Mouse (Mus musculus) right cerebral cortex, postnatal 36 days (tissue): Measurements from ENCODE around the gene Slc22a5.

ENCODE experiments used
- DNase-seq, 2 experiments: peaks; one replicate each; pipeline ENCODE4 v3.0.0; 2022; ENCODE audit warnings: low spot score in 2 of 2, mixed read lengths in 1 of 2

The Slc22a5 gene

DNA sequence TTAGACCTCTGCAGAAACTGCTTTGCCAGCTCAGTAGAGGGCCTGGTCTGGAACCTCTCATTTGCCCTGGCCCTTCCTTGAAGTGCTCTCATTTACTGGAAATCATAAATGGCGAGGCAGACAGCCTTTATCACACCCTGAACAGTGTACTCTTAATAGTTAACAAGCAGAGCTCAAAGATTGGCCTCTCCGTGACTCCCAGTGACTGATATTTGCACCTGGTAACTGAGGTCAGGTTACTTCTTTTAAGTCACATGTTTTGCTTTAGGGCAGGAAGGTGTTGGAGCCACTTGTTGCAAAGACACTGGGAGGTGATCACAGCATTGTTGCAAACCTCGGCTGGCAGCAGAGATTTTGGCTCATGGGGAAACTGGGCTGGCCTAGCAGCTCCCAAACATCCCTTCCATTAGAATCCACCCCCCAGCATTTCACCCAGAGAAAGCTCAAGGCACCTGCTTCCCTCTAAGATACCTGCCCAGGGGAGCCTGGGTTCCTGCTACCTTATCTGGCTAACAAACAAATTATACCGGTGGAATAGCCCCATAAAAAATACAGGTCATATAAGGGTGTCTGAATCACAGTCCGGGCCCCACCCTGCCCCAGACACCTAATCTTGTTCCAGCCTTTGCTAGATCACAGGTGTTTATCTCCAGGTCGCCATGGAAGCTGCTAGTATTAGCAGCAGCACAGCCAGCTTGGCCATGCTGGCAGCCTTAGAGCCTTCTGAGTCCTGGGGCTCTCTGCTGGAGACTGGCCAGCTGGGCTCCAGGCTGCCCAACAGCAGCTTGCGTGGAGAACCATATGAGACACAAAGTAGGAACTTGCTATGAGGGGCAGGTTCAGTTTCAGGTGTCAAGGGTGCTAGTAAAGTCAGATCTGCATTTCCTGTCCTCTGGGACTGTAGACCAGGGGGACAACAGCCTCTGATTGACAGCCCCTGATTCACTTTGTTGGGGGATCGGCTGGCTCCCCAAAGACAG is 51.5 kb downstream of the Slc22a5 start:
- no peak for DNase-seq

GRCm38 (mm10) chr11:53839147-53839546 is 52.3 kb downstream of the Slc22a5 start:
- DNase-seq, result no peak

- DNase-seq, result no peak
Measured at GRCm38 (mm10) chr11:53837731-53838130, 53.7 kb downstream of the Slc22a5 start.

DNA sequence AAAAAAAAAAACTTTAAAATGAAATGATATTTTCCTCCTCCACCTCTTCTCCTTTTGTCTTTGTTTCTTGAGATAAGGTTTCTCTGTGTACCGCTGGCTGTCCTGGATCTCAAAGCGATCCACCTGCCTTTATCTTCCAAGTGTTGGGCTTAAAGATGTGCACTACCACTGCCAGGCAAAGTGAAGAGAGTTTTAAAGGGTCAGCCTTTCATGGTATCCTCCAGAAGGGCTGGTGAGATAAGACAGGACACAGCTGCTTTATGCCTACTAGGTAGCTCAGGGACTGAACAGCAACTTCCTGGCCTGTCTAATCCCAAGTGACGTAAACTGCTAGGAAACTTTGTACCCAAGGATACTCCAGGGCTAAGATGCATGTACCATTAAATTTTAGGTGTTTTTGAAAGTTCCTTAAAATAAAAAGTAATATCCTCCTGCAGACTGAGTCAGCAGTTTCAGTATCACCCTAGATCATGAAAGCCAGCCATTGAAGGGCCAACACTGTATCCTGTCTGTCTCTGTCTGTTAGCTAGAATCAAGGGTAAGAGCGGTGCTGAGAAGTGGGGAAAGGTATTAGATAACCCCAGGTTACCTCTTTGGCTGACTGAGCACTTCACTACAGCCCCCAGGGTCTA is 56.0 kb downstream of the Slc22a5 start:
- DNase-seq, result no peak

DNA sequence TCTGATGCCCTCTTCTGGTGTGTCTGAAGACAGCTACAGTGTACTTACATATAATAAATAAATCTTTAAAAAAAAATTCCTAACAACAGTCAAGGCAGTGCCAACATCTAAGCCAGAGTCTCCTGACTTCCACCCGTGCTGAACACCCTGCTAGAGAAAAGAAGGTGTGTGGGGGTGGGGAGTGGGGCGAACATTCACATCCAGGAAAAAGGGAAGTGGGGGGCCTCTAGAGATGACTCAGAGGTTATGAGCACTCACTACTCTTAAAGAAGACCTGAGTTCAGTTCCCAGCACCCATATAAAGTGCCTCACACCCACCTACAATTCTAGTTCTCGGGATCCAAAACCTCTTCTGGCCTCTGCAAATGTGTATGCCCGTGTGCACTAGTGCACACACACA is 66.1 kb downstream of the Slc22a5 start:
- DNase-seq, result no peak

DNA sequence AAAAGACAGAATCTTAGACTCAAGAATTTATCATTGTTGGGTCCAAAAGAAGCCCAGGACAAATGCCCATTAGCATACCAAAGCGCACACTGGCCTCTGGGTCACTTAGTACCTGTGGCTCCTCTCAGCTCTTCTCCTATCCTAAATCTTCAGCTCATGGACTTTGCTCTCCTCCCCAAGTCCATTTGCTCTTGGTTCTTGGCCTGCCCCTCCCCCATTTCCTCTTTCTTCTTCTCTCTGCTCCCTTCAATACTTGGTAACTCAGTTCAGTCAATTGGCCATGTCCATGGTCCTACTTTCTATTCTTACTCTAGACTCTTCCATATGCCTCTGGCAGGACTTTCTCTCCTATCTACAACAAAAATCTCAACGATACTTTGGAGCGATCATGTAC is 69.5 kb downstream of the Slc22a5 start:
- DNase-seq, result no peak

GRCm38 (mm10) chr11:53821230-53821944 is 70.1 kb downstream of the Slc22a5 start:
- no peak for DNase-seq

DNA sequence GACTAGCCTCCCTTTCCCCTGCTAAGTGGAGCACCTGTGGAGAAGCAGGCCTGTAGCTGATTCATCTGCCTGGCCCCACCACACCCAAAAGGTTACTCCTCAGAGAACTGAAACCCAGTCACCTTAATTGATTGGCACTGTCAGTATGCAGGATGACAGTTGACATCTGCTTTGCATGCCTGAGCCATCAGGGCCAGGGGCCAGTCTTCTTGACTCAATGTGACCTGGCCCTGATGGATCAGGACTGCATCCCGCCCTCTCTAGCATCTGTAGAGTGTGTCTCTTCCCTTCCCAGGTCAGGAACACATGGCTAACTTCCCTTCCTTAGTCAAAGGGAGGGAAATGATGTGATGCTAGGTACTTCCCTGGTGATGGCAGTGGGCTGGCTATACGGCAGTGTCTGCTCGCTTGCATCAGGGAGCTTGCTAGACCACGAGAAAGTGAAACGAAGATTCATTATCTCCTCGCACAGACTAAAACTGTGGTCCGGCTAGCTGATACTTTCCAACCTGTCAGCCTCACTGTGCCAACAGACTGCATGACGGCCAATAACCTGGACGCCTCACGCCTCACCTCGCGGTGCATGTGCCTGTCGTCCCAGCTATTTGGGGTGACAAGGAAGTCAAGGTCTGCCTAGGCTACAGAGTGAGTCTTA is 70.8 kb downstream of the Slc22a5 start:
- DNase-seq, result no peak

DNA sequence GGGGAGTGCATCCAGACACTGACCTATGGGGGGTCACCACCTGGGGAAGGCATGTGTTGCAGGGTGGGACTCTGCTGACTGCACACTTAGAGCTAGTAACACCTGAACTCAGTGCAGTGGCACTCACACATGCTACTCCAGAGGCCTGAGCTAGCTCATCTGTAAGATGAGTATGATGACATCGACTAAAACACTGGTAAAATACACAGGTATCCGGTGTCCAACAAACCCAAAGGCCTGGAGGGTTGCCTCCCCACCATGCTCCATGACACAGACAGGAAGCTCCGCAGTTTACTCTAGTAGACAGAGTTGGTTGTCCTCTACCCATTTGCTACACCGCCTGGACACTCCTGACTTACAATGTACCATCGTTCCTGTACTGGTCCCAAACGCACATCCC is 71.9 kb downstream of the Slc22a5 start:
- no peak for DNase-seq

DNA sequence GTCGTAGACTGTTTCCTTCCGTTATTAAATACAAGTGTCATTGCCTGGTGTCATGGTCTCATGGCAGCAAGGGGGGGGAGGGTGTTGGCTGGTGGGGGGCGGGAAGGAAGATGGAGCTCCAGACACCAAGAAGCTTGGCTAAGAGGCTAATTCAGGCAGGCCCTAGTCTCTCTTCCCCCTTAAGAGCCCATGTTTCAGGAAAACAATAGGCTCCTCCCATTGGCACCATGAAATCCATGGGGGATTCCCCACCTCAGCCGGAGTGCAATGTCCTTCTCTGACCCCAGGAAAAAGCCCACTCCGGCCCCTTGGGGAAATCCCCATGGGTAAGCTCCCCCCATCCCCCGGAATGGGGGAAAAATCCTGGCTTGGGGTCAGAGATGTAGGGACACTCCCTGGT is 72.7 kb downstream of the Slc22a5 start:
- no peak for DNase-seq

DNA sequence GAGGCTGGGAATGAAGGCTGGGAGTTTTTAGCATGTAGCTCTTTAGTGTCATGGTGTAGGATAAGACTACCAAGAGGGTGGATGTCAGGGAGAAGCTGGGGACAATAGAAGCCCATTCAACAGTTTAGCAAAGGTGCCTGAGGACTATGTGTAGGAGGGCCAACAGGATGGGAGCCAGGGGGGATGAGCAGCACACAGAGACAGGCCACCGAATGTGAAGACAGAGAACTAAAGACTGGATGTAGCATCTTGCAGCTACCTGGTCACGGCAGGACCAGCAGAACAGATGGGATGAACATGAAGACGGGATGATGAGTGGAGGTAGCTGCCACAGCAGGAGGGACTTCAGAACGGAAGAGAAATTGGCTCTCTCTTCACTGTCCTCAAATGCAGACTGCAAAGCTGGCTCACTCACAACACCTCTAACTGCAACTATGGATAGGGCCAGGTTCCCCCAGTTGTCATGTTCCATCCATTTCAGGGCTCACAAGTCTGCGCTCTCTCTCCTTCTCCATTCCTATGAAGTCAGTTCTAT is 74.6 kb downstream of the Slc22a5 start:
- DNase-seq, result no peak

DNA sequence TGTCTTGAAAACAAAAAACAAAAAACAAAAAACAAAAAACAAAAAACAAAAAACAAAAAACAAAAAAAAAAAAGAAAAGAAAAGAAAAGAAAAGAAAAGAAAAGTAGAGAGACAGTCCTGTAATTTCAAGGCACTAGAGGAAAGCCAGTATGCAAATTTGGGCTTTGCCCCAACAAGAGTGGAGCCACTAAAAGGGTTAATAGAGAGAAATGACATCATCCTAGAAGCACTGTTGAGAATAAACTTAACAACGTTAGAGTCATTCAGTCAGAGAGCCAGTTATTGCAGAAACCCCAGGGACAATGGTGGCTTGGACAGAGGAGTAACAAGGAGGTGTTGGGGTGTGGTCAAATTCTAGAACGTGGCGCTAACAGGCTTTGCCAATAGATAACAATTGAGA is 76.7 kb downstream of the Slc22a5 start:
- no peak for DNase-seq
